Mouse (Mus musculus): ENCODE data around the gene Rfc5.

The Rfc5 gene

GRCm38 (mm10) chr5:117374372-117375049 lies 14.3 kb downstream of the Rfc5 start:
- in situ Hi-C loops (cut with MboI), result no loop called here

GRCm38 (mm10) chr5:117373418-117373817 lies 15.4 kb downstream of the Rfc5 start:
- in situ Hi-C loops (cut with MboI), result no loop called here

GRCm38 (mm10) chr5:117370592-117370991 lies 18.3 kb downstream of the Rfc5 start:
- in situ Hi-C loops (cut with MboI), result no loop called here

GRCm38 (mm10) chr5:117367206-117367605 lies 21.6 kb downstream of the Rfc5 start:
- in situ Hi-C loops (cut with MboI), result no loop called here

GRCm38 (mm10) chr5:117365904-117366561 lies 22.8 kb downstream of the Rfc5 start:
- in situ Hi-C loops (cut with MboI), result no loop called here

- in situ Hi-C loops (cut with MboI), result no loop called here
Observed at GRCm38 (mm10) chr5:117364821-117365220, 24.0 kb downstream of the Rfc5 start.

- in situ Hi-C loops (cut with MboI), result no loop called here
Observed at GRCm38 (mm10) chr5:117363066-117363782, 25.6 kb downstream of the Rfc5 start.

- in situ Hi-C loops (cut with MboI), result no loop called here
Observed at GRCm38 (mm10) chr5:117361590-117361989, 27.3 kb downstream of the Rfc5 start.

GRCm38 (mm10) chr5:117360631-117361541 lies 28.0 kb downstream of the Rfc5 start:
- in situ Hi-C loops (cut with MboI), result no loop called here

GRCm38 (mm10) chr5:117360228-117360515 lies 28.7 kb downstream of the Rfc5 start:
- in situ Hi-C loops (cut with MboI), result no loop called here

GRCm38 (mm10) chr5:117359497-117360227 lies 29.2 kb downstream of the Rfc5 start:
- in situ Hi-C loops (cut with MboI), result no loop called here

- in situ Hi-C loops (cut with MboI), result no loop called here
Observed at GRCm38 (mm10) chr5:117358725-117359124, 30.1 kb downstream of the Rfc5 start.

GRCm38 (mm10) chr5:117358248-117358630 lies 30.6 kb downstream of the Rfc5 start:
- in situ Hi-C loops (cut with MboI), result no loop called here

GRCm38 (mm10) chr5:117357478-117358247 lies 31.2 kb downstream of the Rfc5 start:
- in situ Hi-C loops (cut with MboI), result no loop called here

- in situ Hi-C loops (cut with MboI), result no loop called here
Observed at GRCm38 (mm10) chr5:117357129-117357477, 31.7 kb downstream of the Rfc5 start, which contains the start of gene Wsb2. Gene Wsb2, plus strand, starts transcription at chr5:117357304.

GRCm38 (mm10) chr5:117356365-117357128 lies 32.3 kb downstream of the Rfc5 start:
- in situ Hi-C loops (cut with MboI), result no loop called here

- in situ Hi-C loops (cut with MboI), result no loop called here
Observed at GRCm38 (mm10) chr5:117355648-117356303, 33.1 kb downstream of the Rfc5 start.

- in situ Hi-C loops (cut with MboI), result no loop called here
Observed at GRCm38 (mm10) chr5:117354121-117354520, 34.7 kb downstream of the Rfc5 start.

- in situ Hi-C loops (cut with MboI), result no loop called here
Observed at GRCm38 (mm10) chr5:117348279-117348678, 40.6 kb downstream of the Rfc5 start.

Data from mature B cell (primary cell).